Mouse (Mus musculus): ENCODE measurements around the gene Maco1.

GRCm38 (mm10) chr4:134756953-134757352 is 96.2 kb downstream of the Maco1 start:
- no peak for TF ChIP-seq POLR2A (IDR thresholded peaks at IDR 0.05; ENCODE audit: borderline replicate concordance, extremely low read depth, low read depth, low read length)
- no peak for TF ChIP-seq CTCF (IDR thresholded peaks at IDR 0.05; ENCODE audit: insufficient read depth, low read length)

Data from lung, adult 2 months (tissue).